Mouse (Mus musculus) thymus, postnatal 36 days (tissue): Measurements from ENCODE around the gene C2cd4c.

Experiments
- DNase-seq, 2 experiments: peaks; one replicate each; pipeline ENCODE4 v3.0.0; 2022; ENCODE audit warnings: mixed read lengths in 2 of 2

C2cd4c gene

GRCm38 (mm10) chr10:79612192-79613135, 1.4 kb downstream of the C2cd4c start:
- DNase-seq, result no peak

GRCm38 (mm10) chr10:79611296-79611695, 2.5 kb downstream of the C2cd4c start:
- DNase-seq, result no peak

GRCm38 (mm10) chr10:79609276-79609675, 4.5 kb downstream of the C2cd4c start:
- no peak for DNase-seq

- DNase-seq, result no peak
These were observed 5.9 kb downstream of the C2cd4c start for GRCm38 (mm10) chr10:79607892-79608291.

- DNase-seq, result no peak
These were observed 7.3 kb downstream of the C2cd4c start for GRCm38 (mm10) chr10:79606537-79606936.

- DNase-seq, result no peak
These were observed 15.9 kb downstream of the C2cd4c start for GRCm38 (mm10) chr10:79597936-79598230.

GRCm38 (mm10) chr10:79597051-79597935, 16.5 kb downstream of the C2cd4c start:
- DNase-seq, result no peak

- no peak for DNase-seq
These were observed 18.3 kb downstream of the C2cd4c start for GRCm38 (mm10) chr10:79595590-79595929.

GRCm38 (mm10) chr10:79594872-79595589, 18.8 kb downstream of the C2cd4c start:
- peak; percentile 16 to 22 for DNase-seq

GRCm38 (mm10) chr10:79594111-79594510, 19.7 kb downstream of the C2cd4c start:
- no peak for DNase-seq

- DNase-seq, result no peak
These were observed 23.1 kb downstream of the C2cd4c start for GRCm38 (mm10) chr10:79590702-79591101.

- DNase-seq, result no peak
These were observed 26.1 kb downstream of the C2cd4c start for GRCm38 (mm10) chr10:79587752-79588126.

GRCm38 (mm10) chr10:79587061-79587751, 26.6 kb downstream of the C2cd4c start, which contains the start of gene Theg:
Gene Theg, minus strand, starts transcription at chr10:79587331.
- DNase-seq, result no peak

GRCm38 (mm10) chr10:79586243-79586642, 27.6 kb downstream of the C2cd4c start:
- no peak for DNase-seq

- no peak for DNase-seq
These were observed 28.1 kb downstream of the C2cd4c start for GRCm38 (mm10) chr10:79585723-79586122.

- no peak for DNase-seq
These were observed 28.7 kb downstream of the C2cd4c start for GRCm38 (mm10) chr10:79585136-79585535.

GRCm38 (mm10) chr10:79584426-79584825, 29.4 kb downstream of the C2cd4c start:
- no peak for DNase-seq

- no peak for DNase-seq
These were observed 29.8 kb downstream of the C2cd4c start for GRCm38 (mm10) chr10:79584021-79584420.

- no peak for DNase-seq
These were observed 32.3 kb downstream of the C2cd4c start for GRCm38 (mm10) chr10:79581501-79581900.

GRCm38 (mm10) chr10:79580811-79581210, 33.0 kb downstream of the C2cd4c start:
- DNase-seq, result peak; percentile 36 to 48

GRCm38 (mm10) chr10:79580356-79580755, 33.5 kb downstream of the C2cd4c start:
- DNase-seq, result no peak

- DNase-seq, result no peak
These were observed 34.0 kb downstream of the C2cd4c start for GRCm38 (mm10) chr10:79579781-79580180.
